Mouse (Mus musculus) liver, postnatal 0 days (tissue): ENCODE data around the gene Ninj1. TPM values are rescaled to one million over a fixed set of nuclear protein-coding genes. Genes with fewer than 3 reads are reported as not detected.

Experiments
- ATAC-seq: fragments of 200-750 bp; cut with Nextera tagmentation; 2 replicates; pipeline ENCODE4 v1.8.0; 2017; ENCODE audit warnings: mild to moderate bottlenecking, moderate library complexity
- DNase-seq: peaks from one replicate; pipeline ENCODE4 v3.0.0-alpha.2; 2016
- H3K27ac ChIP-seq: fragments of 300-500 bp; sonication (generic); 2 replicates; pipeline ENCODE4 v1.5.1; 2014; ENCODE audit warnings: antibody characterized with exemption, moderate library complexity, mild to moderate bottlenecking, low read depth
- H3K27me3 ChIP-seq: fragments of 300-500 bp; sonication (generic); 2 replicates; pipeline ENCODE4 v1.6.1; 2014; ENCODE audit warnings: low read length, control low read depth, mixed read lengths; ENCODE audit not compliant: insufficient read depth
- H3K36me3 ChIP-seq: fragments of 300-500 bp; sonication (generic); replicated peaks from 2 replicates; pipeline ENCODE4 v1.6.1; 2014; ENCODE audit warnings: mild to moderate bottlenecking, control low read depth, low read length, moderate library complexity, mixed read lengths; ENCODE audit not compliant: insufficient read depth
- H3K4me1 ChIP-seq: fragments of 300-500 bp; sonication (generic); 2 replicates; pipeline ENCODE4 v1.6.1; 2014; ENCODE audit warnings: antibody characterized with exemption, mild to moderate bottlenecking, control low read depth; ENCODE audit not compliant: insufficient read depth
- H3K4me2 ChIP-seq: fragments of 300-500 bp; sonication (generic); 2 replicates; pipeline ENCODE4 v1.6.1; 2014; ENCODE audit warnings: low read depth, mild to moderate bottlenecking, low read length, moderate library complexity, mixed read lengths
- H3K4me3 ChIP-seq: fragments of 300-500 bp; sonication (generic); 2 replicates; pipeline ENCODE4 v1.5.1; 2014; ENCODE audit warnings: low read depth, low read length
- H3K9ac ChIP-seq: fragments of 300-500 bp; sonication (generic); replicated peaks from 2 replicates; pipeline ENCODE4 v1.6.1; 2014; ENCODE audit warnings: mild to moderate bottlenecking, moderate library complexity
- H3K9me3 ChIP-seq: fragments of 300-500 bp; sonication (generic); 2 replicates; pipeline ENCODE4 v1.6.1; 2016; ENCODE audit warnings: mild to moderate bottlenecking, control low read depth, low read length, mixed read lengths
- CTCF ChIP-seq: sonication (generic); IDR thresholded peaks from 2 replicates; pipeline ENCODE4 v1.5.1; 2016; ENCODE audit warnings: antibody characterized with exemption, low read depth
- EP300 ChIP-seq: IDR thresholded peaks from 2 replicates; pipeline ENCODE4 v1.6.1; 2016; ENCODE audit warnings: antibody characterized with exemption, low read depth, mild to moderate bottlenecking
- WGBS: fragments of 180-500 bp; shearing (Covaris S2); extraction: QIAGEN DNeasy Blood & Tissue Kit; methylation state at CpG from one replicate; pipeline ENCODE4 v1.1.7; 2014; ENCODE audit not compliant: insufficient replicate concordance; 5-methylcytosine and 5-hydroxymethylcytosine counted together
- polyA plus RNA-seq: library from polyadenylated mRNA; unstranded; fragments of >200 nt; fragmentation: Nextera tagmentation; extraction: Ambion mirVana; gene quantifications from 2 replicates; pipeline ENCODE4 v1.2.1, GENCODE M21; 2015

The Ninj1 gene
- polyA plus RNA-seq, 1 experiment from 2014 or later = 106 TPM

GRCm38 (mm10) chr13:49175509-49175908, 11.8 kb upstream of the Ninj1 start:
- TF ChIP-seq EP300 (no peak), CTCF (no peak)
- no peak overlapping the region for H3K27ac ChIP-seq
- WGBS = 70% methylated on average over 10 of the region's 10 CpGs
- DNase-seq (no peak), ATAC-seq (no peak)
- H3K4me3 ChIP-seq = no peak overlapping the region
- no peaks in the 10 kb centered on the region for H3K36me3 ChIP-seq
- no peaks in the 10 kb centered on the region for H3K9me3 ChIP-seq
- H3K9ac ChIP-seq = no peak overlapping the region
- H3K27me3 ChIP-seq = no peaks in the 10 kb centered on the region
- H3K4me2 ChIP-seq = no peak overlapping the region
- H3K4me1 ChIP-seq = peaks cover 7% of the 10 kb centered on the region

GRCm38 (mm10) chr13:49178839-49179585, 8.3 kb upstream of the Ninj1 start:
- no peak for DNase-seq
- 67% methylated on average over 19 of the region's 19 CpGs for WGBS
- no peak for TF ChIP-seq EP300
- no peak for TF ChIP-seq CTCF
- no peaks in the 10 kb centered on the region for H3K36me3 ChIP-seq
- no peak overlapping the region for H3K4me2 ChIP-seq
- no peaks in the 10 kb centered on the region for H3K27me3 ChIP-seq
- no peaks in the 10 kb centered on the region for H3K9me3 ChIP-seq
- no peak overlapping the region for H3K27ac ChIP-seq
- peaks cover 9% of the 10 kb centered on the region for H3K4me1 ChIP-seq
- H3K9ac ChIP-seq = no peak overlapping the region
- ATAC-seq = no peak
- no peak overlapping the region for H3K4me3 ChIP-seq

DNA sequence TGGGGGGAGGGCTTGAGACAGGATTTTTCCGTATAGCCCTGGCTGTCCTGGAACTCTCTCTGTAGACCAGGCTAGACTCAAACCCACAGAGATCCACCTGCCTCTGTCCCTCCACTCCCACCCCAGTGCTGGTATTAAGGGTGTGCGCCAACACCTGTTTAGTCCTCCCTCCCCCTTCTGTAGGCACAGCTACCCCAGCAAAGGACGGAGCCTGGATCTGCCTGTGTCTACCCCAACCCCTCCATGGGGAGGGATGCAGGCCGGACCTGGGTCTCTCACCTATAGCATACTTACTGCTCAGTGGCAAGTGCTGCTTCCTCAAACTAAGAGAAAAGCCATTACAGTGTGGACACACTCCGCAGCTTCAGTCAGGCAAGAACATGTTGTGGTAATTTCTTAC, 7.0 kb upstream of the Ninj1 start:
- H3K9me3 ChIP-seq = no peaks in the 10 kb centered on the region
- no peak overlapping the region for H3K4me2 ChIP-seq
- no peaks in the 10 kb centered on the region for H3K36me3 ChIP-seq
- H3K27me3 ChIP-seq = no peaks in the 10 kb centered on the region
- peaks cover 9% of the 10 kb centered on the region for H3K4me1 ChIP-seq
- DNase-seq (no peak), ATAC-seq (no peak)
- H3K27ac ChIP-seq = no peak overlapping the region
- H3K9ac ChIP-seq = no peak overlapping the region
- TF ChIP-seq EP300 (no peak), CTCF (no peak)
- H3K4me3 ChIP-seq = no peak overlapping the region
- 64% methylated on average over 5 of the region's 5 CpGs for WGBS

- Histone ChIP-seq H3K9me3 (no peaks in the 10 kb centered on the region), H3K36me3 (no peaks in the 10 kb centered on the region), H3K27me3 (no peaks in the 10 kb centered on the region), H3K9ac (no peak overlapping the region), H3K27ac (no peak overlapping the region), H3K4me2 (no peak overlapping the region), H3K4me3 (no peak overlapping the region), H3K4me1 (peaks cover 9% of the 10 kb centered on the region)
- TF ChIP-seq EP300 = no peak
- no peak for TF ChIP-seq CTCF
- ATAC-seq = no peak
- no peak for DNase-seq
- WGBS = 43% methylated on average over 1 of the region's 1 CpGs
Measured at GRCm38 (mm10) chr13:49180691-49181090, 6.6 kb upstream of the Ninj1 start.

- 86% methylated on average over 3 of the region's 3 CpGs for WGBS
- Histone ChIP-seq H3K4me2 (no peak overlapping the region), H3K27me3 (no peaks in the 10 kb centered on the region), H3K4me3 (no peak overlapping the region), H3K4me1 (peaks cover 13% of the 10 kb centered on the region), H3K9ac (no peak overlapping the region), H3K27ac (no peak overlapping the region), H3K36me3 (no peaks in the 10 kb centered on the region), H3K9me3 (no peaks in the 10 kb centered on the region)
- ATAC-seq = no peak
- no peak for TF ChIP-seq EP300
- TF ChIP-seq CTCF = no peak
- DNase-seq = no peak
Measured at GRCm38 (mm10) chr13:49181411-49181984, 5.8 kb upstream of the Ninj1 start.

DNA sequence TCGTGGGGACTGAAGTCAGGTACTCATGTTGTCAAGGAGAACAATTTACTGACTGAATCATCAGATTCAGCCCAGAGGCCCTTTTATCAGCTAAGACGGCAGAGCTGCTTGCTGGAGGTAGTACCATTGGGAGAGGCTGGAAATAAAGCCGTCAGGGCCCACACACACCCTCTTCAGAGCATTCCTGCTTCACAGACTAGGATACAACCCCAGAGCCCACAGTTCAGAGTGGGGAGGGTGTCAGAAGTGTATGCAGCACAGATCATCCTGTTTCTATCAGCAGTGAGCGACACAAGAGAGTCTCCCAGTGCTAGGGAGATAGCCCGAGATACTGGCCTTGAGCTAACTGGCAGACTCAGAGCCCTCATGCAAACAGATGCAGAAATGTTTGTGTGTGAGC, 4.1 kb upstream of the Ninj1 start:
- Histone ChIP-seq H3K27ac (no peak overlapping the region), H3K9ac (no peak overlapping the region; the same call in 1 of the 2 replicates), H3K4me3 (no peak overlapping the region), H3K36me3 (no peaks in the 10 kb centered on the region), H3K9me3 (no peaks in the 10 kb centered on the region), H3K27me3 (no peaks in the 10 kb centered on the region), H3K4me1 (peaks cover 21% of the 10 kb centered on the region), H3K4me2 (no peak overlapping the region)
- DNase-seq = no peak
- WGBS = 49% methylated on average over 5 of the region's 5 CpGs
- TF ChIP-seq CTCF = no peak
- no peak for TF ChIP-seq EP300
- ATAC-seq = no peak
